Mouse (Mus musculus) liver, embryonic 16.5 days (tissue): Measurements from ENCODE around the gene Lipn. TPM values are rescaled to one million over a fixed set of nuclear protein-coding genes. Genes with fewer than 3 reads are reported as not detected.
A peak's percentile ranks its signal among the peaks of the same experiment; 100 is the strongest.

Experiments
- ATAC-seq: fragments of 200-750 bp; cut with Nextera tagmentation; 2 replicates; pipeline ENCODE4 v1.8.0; 2017; ENCODE audit warnings: low read depth, mild to moderate bottlenecking, moderate number of reproducible peaks, moderate library complexity
- H3K27ac ChIP-seq: fragments of 300-500 bp; sonication (generic); 2 replicates; pipeline ENCODE4 v1.5.1; 2014; ENCODE audit warnings: mild to moderate bottlenecking, low read length
- H3K27me3 ChIP-seq: fragments of 300-500 bp; sonication (generic); 2 replicates; pipeline ENCODE4 v1.6.1; 2014; ENCODE audit warnings: low read depth, low read length, mixed read lengths; ENCODE audit not compliant: control insufficient read depth, insufficient read depth
- H3K36me3 ChIP-seq: fragments of 300-500 bp; sonication (generic); 2 replicates; pipeline ENCODE4 v1.6.1; 2014; ENCODE audit warnings: mild to moderate bottlenecking; ENCODE audit not compliant: control insufficient read depth, insufficient read depth
- H3K4me1 ChIP-seq: fragments of 300-500 bp; sonication (generic); 2 replicates; pipeline ENCODE4 v1.6.1; 2014; ENCODE audit warnings: low read depth, low read length, mixed read lengths; ENCODE audit not compliant: control insufficient read depth
- H3K4me2 ChIP-seq: fragments of 300-500 bp; sonication (generic); 2 replicates; pipeline ENCODE4 v1.6.1; 2014; ENCODE audit warnings: low read depth, low read length, mixed read lengths
- H3K4me3 ChIP-seq: fragments of 300-500 bp; sonication (generic); 2 replicates; pipeline ENCODE4 v1.5.1; 2014; ENCODE audit warnings: low read depth, mild to moderate bottlenecking, low read length
- H3K9ac ChIP-seq: fragments of 300-500 bp; sonication (generic); 2 replicates; pipeline ENCODE4 v1.6.1; 2014; ENCODE audit warnings: low read depth, low read length
- H3K9me3 ChIP-seq: fragments of 300-500 bp; sonication (generic); replicated peaks from 2 replicates; pipeline ENCODE4 v1.6.1; 2016; ENCODE audit warnings: low read length; ENCODE audit not compliant: control insufficient read depth
- WGBS: fragments of 180-500 bp; shearing (Covaris S2); extraction: QIAGEN DNeasy Blood & Tissue Kit; methylation state at CpG from one replicate; pipeline ENCODE4 v1.1.7; 2014; ENCODE audit not compliant: insufficient replicate concordance; 5-methylcytosine and 5-hydroxymethylcytosine counted together
- polyA plus RNA-seq: library from polyadenylated mRNA; unstranded; fragments of >200 nt; fragmentation: Nextera tagmentation; extraction: Ambion mirVana; gene quantifications from 2 replicates; pipeline ENCODE4 v1.2.1, GENCODE M21; 2015

The Lipn gene
- not detected in 2 replicates for polyA plus RNA-seq

DNA sequence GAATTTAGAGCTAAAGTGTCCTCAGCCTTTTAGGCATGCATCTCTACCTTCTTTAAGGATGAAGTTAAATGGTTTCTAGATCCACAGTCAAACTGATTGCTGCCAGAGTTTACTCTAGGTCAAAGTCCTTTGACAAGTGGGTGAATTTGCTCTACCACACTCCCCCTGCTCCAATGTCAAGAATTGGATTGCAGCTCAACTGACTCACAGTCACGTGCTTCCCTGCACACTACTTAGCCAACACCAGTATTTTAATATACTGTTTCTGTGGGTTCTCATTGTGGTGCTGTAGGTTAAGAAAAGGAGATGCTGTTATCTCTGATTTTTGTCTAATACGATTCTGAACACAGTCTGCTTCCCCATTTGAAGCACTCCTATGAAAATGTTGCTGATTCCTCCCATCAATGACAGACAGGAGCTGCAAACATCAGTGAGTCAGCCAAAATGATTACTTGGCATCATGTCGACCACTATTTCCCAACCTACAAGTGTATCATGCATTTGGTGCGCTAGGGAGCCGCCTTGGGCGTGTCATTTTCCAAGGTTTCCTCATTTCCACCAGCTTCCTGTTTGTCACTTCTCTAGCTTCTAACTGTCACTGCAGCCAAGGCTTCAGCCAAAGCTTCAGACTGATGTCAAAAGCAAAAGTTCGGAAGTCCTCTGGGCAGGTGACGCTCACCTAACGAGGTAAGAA lies at the start of gene Lipn:
Lipn (plus strand) TSS at position 580 of the 694 bp plus-strand sequence.
- ATAC-seq: no peak
- Histone ChIP-seq H3K27ac (no peak within 1 kb of the TSS), H3K9ac (no peak within 1 kb of the TSS), H3K4me3 (no peak within 1 kb of the TSS), H3K36me3 (no peaks in the 10 kb centered on the region), H3K4me1 (no peaks in the 10 kb centered on the region), H3K4me2 (no peak within 1 kb of the TSS), H3K9me3 (no peaks in the 10 kb centered on the region), H3K27me3 (no peaks in the 10 kb centered on the region)
- WGBS: 69% methylated on average over 9 of the region's 9 CpGs

DNA sequence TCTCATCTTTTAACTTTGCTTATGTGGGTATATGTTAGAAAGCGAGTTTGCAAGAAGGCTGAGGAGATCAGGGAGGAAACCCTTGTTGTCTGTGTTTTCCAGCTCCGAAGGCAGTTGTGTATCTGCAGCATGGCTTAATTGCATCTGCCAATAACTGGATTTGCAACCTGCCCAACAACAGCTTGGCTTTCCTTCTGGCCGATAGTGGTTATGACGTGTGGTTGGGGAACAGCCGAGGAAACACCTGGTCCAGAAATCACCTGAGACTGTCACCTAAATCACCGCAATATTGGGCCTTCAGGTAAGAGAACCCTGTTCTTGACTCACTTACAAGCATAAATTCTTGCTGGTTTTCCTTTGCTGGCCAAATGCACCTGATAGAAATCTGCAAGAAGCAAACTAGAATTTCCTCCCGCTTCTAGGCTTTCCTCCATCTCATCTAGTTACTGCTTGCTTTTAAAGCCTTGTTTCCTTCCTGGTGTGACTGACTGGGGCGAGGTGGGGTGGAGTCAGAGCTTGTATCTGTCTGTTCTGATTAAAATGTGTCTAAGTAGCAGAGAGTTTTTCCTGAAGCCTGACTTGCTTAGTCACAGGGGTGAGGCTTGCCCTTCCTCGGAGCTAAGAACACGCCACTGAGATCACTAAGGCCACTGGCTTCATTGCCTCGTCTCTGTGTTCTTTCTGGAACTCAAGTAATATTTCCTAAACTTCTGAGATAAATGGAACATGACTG lies 45.6 kb upstream of the Lipn start:
- no peaks in the 10 kb centered on the region for H3K9me3 ChIP-seq
- H3K4me2 ChIP-seq: no peak overlapping the region
- no peaks in the 10 kb centered on the region for H3K36me3 ChIP-seq
- H3K27me3 ChIP-seq: no peaks in the 10 kb centered on the region
- H3K4me3 ChIP-seq: no peak overlapping the region
- WGBS: 56% methylated on average over 11 of the region's 11 CpGs
- H3K27ac ChIP-seq: no peak overlapping the region
- H3K4me1 ChIP-seq: no peaks in the 10 kb centered on the region
- H3K9ac ChIP-seq: no peak overlapping the region
- ATAC-seq: 0 out of 2 replicates have a peak, but pooled peaks have one; percentile 19

DNA sequence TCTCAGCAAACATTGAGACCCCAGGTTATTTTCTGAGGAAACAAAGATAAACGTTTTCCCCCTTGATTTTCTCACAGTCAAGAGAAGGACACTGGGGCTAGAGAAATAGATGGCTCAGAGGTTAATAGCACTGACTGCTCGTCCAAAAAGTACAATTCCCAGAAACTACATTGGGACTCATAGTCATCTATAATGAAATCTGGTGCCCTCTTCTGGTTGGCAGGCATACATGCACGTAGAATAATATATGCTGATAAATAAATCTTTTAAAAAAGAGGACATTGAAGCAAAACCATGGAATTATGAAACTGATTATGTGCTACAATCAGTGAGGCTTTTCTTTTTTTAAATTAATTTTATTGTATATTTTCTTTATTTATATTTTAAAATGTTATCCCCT lies 44.4 kb upstream of the Lipn start:
- Histone ChIP-seq H3K4me3 (no peak overlapping the region), H3K27me3 (no peaks in the 10 kb centered on the region), H3K4me1 (no peaks in the 10 kb centered on the region), H3K4me2 (no peak overlapping the region), H3K27ac (no peak overlapping the region), H3K9ac (no peak overlapping the region), H3K9me3 (no peaks in the 10 kb centered on the region), H3K36me3 (no peaks in the 10 kb centered on the region)
- ATAC-seq: no peak
- WGBS: 19% methylated on average over 3 of the region's 3 CpGs

DNA sequence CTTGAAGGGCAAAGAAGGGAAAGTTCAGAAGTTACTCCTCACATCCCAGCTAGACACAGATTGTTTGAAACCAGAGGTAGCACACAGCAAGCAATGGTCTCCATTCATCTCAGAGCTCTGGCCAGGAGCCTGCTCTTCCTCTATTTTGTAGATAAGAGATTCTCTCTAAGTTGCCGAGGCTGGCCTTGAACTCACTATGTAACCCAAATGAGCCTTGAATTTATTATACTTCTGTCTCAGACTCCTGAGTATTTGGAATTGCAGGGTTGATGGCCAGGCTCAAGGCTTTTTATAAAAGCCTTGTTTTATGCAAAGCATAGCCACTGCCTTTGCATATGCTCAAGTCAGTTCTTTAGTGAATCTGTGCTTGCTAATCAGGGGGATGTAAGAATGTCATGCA lies 27.4 kb upstream of the Lipn start:
- 35% methylated on average over 1 of the region's 1 CpGs for WGBS
- H3K27me3 ChIP-seq: no peaks in the 10 kb centered on the region

DNA sequence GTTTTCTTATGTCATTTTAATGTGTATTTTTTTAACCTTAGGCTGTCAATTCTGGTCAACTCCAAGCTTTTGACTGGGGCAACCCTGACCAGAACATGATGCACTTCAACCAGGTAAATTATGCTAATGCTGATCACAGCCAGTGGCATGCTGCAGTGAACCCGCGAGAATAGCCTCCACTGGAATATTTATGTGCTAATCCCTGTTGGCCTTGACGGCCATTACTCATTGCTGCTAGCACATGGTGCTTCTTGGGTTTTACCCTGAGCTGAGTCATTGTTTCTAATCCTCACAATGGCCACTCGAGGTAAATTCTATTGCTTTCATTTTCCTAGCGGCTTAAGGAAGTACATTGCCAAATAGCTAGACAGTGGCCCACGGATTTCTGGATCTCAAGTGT lies 24.1 kb upstream of the Lipn start:
- no peak overlapping the region for H3K9ac ChIP-seq
- H3K27ac ChIP-seq: no peak overlapping the region
- H3K27me3 ChIP-seq: no peaks in the 10 kb centered on the region
- no peaks in the 10 kb centered on the region for H3K9me3 ChIP-seq
- ATAC-seq: no peak
- H3K36me3 ChIP-seq: no peaks in the 10 kb centered on the region
- H3K4me3 ChIP-seq: no peak overlapping the region
- 48% methylated on average over 6 of the region's 6 CpGs for WGBS
- no peaks in the 10 kb centered on the region for H3K4me1 ChIP-seq
- H3K4me2 ChIP-seq: no peak overlapping the region

More for the DNA sequence above, 27.4 kb upstream of the Lipn start:
- Histone ChIP-seq H3K9ac (no peak overlapping the region), H3K4me1 (no peaks in the 10 kb centered on the region), H3K4me2 (no peak overlapping the region), H3K36me3 (no peaks in the 10 kb centered on the region), H3K4me3 (no peak overlapping the region), H3K9me3 (no peaks in the 10 kb centered on the region), H3K27ac (no peak overlapping the region)
- ATAC-seq: no peak

DNA sequence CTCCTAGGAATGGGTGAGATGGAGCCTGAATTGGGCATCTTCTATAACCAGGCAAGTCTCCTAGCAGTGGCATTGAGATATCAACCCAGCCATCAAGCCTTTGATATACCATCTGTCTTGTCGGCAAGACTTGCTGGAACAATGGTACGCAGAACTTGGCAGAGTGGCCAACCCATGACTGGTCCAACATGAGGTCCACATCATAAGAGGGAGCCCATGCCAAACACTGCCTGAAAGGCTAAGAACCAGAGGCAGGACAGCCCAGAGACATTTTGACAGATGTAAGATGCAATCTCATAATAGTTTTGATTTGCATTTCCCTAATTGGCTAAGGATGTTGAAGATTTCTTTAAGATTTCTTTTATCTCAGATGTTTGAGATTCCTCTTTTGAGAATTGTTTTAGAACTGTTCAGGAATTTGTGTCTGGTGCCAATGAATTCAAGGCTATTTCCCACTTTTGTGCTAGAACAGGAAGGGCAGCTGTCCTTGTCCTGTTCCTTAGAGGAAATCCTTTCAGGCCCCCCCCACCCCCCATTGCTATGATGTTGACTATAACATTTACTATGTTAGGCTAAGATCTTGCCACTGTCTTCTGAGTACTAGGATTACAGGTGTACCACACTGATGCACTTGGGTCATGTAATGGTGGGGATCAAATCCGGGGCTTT lies 17.7 kb upstream of the Lipn start:
- Histone ChIP-seq H3K4me3 (no peak overlapping the region), H3K27ac (no peak overlapping the region), H3K27me3 (no peaks in the 10 kb centered on the region), H3K36me3 (no peaks in the 10 kb centered on the region), H3K4me1 (no peaks in the 10 kb centered on the region), H3K9ac (no peak overlapping the region), H3K9me3 (no peaks in the 10 kb centered on the region), H3K4me2 (no peak overlapping the region)
- no peak for ATAC-seq
- 71% methylated on average over 3 of the region's 3 CpGs for WGBS

DNA sequence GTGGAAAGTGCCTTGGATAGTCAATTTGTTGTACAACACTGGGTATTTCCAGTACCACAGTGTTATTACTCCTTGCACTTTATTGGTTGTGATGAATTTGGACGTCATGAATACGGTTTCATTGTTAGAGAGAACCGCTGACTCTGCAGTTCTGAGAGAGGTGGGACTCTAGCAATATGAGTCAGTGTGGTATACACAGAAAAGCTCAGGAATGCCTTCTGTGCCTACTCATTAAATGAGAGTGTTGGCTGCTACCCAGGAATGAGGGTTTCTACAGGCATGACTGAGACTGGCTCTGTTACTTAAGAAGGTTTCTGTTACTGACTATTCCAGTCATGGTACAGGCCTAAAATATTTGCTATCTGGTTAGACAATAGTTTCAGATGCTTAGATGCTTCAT lies 15.7 kb upstream of the Lipn start:
- Histone ChIP-seq H3K4me2 (no peak overlapping the region), H3K36me3 (no peaks in the 10 kb centered on the region), H3K9ac (no peak overlapping the region), H3K27ac (no peak overlapping the region), H3K9me3 (no peaks in the 10 kb centered on the region), H3K4me1 (no peaks in the 10 kb centered on the region), H3K27me3 (no peaks in the 10 kb centered on the region), H3K4me3 (no peak overlapping the region)
- 48% methylated on average over 3 of the region's 3 CpGs for WGBS
- no peak for ATAC-seq

DNA sequence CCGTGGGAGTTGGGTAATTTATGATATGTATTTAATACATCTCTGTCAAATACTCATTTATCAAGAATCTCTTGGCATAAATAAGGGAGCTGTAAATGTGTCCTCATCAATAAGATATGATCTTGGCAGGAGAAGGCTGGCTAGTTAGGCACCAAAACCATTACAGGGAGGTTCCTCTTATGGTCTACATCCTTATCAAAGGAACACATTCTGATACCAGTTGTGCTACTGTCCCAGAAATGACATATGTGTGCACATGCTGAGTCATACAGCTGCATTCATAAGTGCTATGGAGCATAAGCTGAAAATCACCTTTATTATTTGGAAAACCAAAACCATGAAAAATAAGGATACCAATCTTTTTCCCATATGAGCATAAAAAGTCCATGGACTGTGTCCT lies 3.6 kb upstream of the Lipn start:
- WGBS: 39% methylated on average over 1 of the region's 1 CpGs
- no peaks in the 10 kb centered on the region for H3K9me3 ChIP-seq
- no peak overlapping the region for H3K4me2 ChIP-seq
- H3K27me3 ChIP-seq: no peaks in the 10 kb centered on the region
- H3K4me1 ChIP-seq: no peaks in the 10 kb centered on the region
- no peak for ATAC-seq
- no peaks in the 10 kb centered on the region for H3K36me3 ChIP-seq
- H3K4me3 ChIP-seq: no peak overlapping the region
- no peak overlapping the region for H3K27ac ChIP-seq
- no peak overlapping the region for H3K9ac ChIP-seq

DNA sequence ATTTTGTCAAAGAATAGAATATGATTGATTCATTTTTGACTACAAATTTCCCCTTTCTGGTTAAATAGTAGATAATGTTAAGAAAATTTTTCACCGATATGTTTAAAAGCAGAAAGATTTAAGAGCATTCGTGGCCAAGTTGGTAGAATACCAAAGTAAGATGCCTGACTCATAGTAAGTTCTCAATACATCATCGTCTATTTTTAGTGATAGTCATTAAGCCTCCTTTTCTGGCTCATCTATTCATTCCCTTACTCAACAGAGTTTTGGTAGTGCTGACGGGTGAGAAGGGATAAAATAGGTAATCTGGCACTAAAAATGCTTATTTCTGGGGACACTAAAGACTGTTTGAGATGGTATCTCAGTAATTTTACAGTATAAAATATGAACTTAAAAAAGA lies 3.1 kb upstream of the Lipn start:
- no peaks in the 10 kb centered on the region for H3K4me1 ChIP-seq
- no peaks in the 10 kb centered on the region for H3K27me3 ChIP-seq
- no peak overlapping the region for H3K4me2 ChIP-seq
- ATAC-seq: no peak
- H3K36me3 ChIP-seq: no peaks in the 10 kb centered on the region
- H3K9me3 ChIP-seq: no peaks in the 10 kb centered on the region
- no peak overlapping the region for H3K27ac ChIP-seq
- H3K9ac ChIP-seq: no peak overlapping the region
- H3K4me3 ChIP-seq: no peak overlapping the region
- WGBS: 63% methylated on average over 4 of the region's 4 CpGs
